Mouse (Mus musculus): ENCODE results near the gene Slc35a2.
"Not testable (repeated sequence)": the region's sequence is repeated elsewhere in the genome, so short reads cannot be mapped to it uniquely, and the experiment has no call there.

Slc35a2 gene

GRCm38 (mm10) chrX:7907735-7908134 lies 23.9 kb downstream of the Slc35a2 start, which contains the start of gene Gm10491:
Gene Gm10491 (minus strand): TSS chrX:7907835.
- no peak for DNase-seq (ENCODE audit: low read depth)

DNA sequence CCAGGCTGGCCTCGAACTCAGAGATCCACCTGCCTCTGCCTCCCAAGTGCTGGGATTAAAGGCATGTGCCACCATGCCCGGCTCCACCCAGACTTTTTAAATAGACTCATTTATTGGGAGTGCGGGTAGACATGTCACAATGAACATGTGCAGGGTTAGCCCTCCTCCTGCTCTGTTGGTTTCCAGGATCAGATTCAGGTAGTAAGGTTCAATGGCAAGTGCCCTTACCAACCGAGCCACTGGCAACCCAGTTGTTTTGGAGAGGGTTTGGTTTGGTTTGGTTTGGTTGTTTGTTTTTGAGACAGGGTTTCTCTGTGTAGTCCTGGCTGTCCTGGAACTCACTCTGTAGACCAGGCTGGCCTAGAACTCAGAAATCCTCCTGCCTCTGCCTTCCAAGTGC lies 25.4 kb downstream of the Slc35a2 start, which contains the start of gene Gm10490:
Gene Gm10490, plus strand, starts transcription at position 301 of the 400 bp plus-strand sequence.
- not testable (repeated sequence) for DNase-seq (ENCODE audit: low read depth)

GRCm38 (mm10) chrX:7910473-7910872 lies 26.6 kb downstream of the Slc35a2 start:
- DNase-seq (ENCODE audit: low read depth), result no peak

DNA sequence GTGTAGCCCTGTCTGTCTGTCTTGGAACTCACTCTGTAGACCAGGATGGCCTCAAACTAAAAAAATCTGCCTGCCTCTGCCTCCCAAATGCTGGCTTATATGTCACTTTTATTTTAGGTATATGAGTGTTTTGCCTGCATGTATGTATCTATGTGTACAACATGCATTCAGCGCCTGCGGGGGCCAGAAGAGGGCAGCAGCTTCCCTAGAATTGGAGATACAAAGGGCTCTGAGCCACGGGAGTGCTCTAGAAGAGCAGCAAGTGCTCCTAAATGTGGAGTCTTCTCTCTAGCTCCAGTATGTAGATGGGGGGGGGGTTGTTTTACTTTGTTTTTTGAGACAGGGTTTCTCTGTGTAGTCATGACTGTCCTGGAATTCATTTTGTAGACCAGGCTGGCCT lies 31.8 kb downstream of the Slc35a2 start:
- peak; percentile 27 for DNase-seq (ENCODE audit: low read depth)

GRCm38 (mm10) chrX:7917960-7918359 lies 34.1 kb downstream of the Slc35a2 start:
- DNase-seq (ENCODE audit: low read depth), result not testable (repeated sequence)

- no peak for DNase-seq (ENCODE audit: low read depth)
Measured at GRCm38 (mm10) chrX:7919601-7920383, 36.0 kb downstream of the Slc35a2 start, which contains the start of gene Pcsk1n. Gene Pcsk1n (plus strand): TSS chrX:7919822.

- DNase-seq (ENCODE audit: low read depth), result no peak
Measured at GRCm38 (mm10) chrX:7922032-7922431, 38.2 kb downstream of the Slc35a2 start.

GRCm38 (mm10) chrX:7926266-7926665 lies 42.4 kb downstream of the Slc35a2 start:
- no peak for DNase-seq (ENCODE audit: low read depth)

- DNase-seq (ENCODE audit: low read depth), result no peak
Measured at GRCm38 (mm10) chrX:7927116-7927515, 43.3 kb downstream of the Slc35a2 start.

- no peak for DNase-seq (ENCODE audit: low read depth)
Measured at GRCm38 (mm10) chrX:7928270-7928790, 44.5 kb downstream of the Slc35a2 start, which contains the start of gene Eras. Gene Eras (minus strand): TSS chrX:7928607.

DNA sequence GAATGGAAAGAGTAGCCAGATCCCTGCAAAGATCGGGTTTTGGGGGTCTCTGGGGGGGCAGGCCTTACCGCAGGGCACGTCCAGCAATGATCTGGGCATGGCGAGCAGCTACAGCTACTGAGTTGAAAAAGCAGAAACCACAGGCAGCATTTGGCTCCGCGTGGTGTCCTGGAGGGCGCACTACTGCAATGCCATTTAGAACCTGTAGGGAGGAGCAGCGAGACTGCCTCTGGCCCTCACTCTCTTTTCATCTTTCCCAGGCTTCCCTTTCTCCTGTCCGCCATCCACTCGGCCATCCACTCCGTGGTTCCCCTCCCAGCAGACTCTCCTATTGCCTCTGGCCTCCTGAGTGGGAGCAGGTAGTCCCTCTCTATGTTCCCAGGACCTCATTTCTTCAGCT lies 53.0 kb downstream of the Slc35a2 start:
- no peak for DNase-seq (ENCODE audit: low read depth)

GRCm38 (mm10) chrX:7937667-7938066 lies 53.8 kb downstream of the Slc35a2 start:
- no peak for DNase-seq (ENCODE audit: low read depth)

Data from naive thymus-derived CD4-positive, alpha-beta T cell, adult 2 months (primary cell).